Mouse (Mus musculus): ENCODE measurements around the gene Irgm2. TPM values are rescaled to one million over a fixed set of nuclear protein-coding genes. Genes with fewer than 3 reads are reported as not detected.
A peak's percentile ranks its signal among the peaks of the same experiment; 100 is the strongest.
"Not testable (repeated sequence)": the region's sequence is repeated elsewhere in the genome, so short reads cannot be mapped to it uniquely, and the experiment has no call there.

Irgm2 gene
- polyA plus RNA-seq, 1 experiment from 2014 or later, result 1.3 TPM

- H3K4me1 ChIP-seq, result peaks cover 7% of the 10 kb centered on the region
- H3K9me3 ChIP-seq (replicated peaks), result no peaks in the 10 kb centered on the region
- H3K36me3 ChIP-seq, result no peaks in the 10 kb centered on the region
- H3K4me3 ChIP-seq (replicated peaks), result peak overlapping the region; percentile 32
- no peak for ATAC-seq (ENCODE audit: low FRiP score)
- 39% methylated on average over 16 of the region's 17 CpGs for WGBS
- peak overlapping the region; percentile 48 for H3K4me2 ChIP-seq
- H3K27ac ChIP-seq (replicated peaks), result no peak overlapping the region
- no peak overlapping the region for H3K9ac ChIP-seq (replicated peaks)
- H3K27me3 ChIP-seq (replicated peaks), result no peaks in the 10 kb centered on the region
These were observed 15.1 kb downstream of the Irgm2 start for GRCm38 (mm10) chr11:58214391-58215048.

DNA sequence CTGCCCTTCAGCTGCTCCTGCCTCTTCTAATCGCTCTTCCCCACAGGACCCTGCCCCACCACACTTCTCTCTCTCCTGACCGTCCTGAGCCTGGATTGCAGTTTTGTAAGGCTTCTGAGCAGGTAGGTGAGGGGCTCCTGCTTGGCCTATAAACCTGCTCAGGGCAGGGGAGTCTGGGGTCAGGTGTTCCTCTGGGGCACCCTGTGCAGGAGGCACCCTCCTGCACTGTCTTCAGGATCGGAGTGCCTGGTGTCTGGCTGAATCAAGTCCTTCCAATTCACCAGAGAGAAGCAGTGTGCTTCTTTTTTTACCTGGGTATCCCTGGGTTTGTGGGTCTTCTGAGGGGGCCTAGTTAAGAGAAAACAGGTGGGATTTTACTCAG is 15.6 kb downstream of the Irgm2 start:
- not testable (repeated sequence) for H3K36me3 ChIP-seq; H3K27me3 ChIP-seq (replicated peaks); H3K9ac ChIP-seq (replicated peaks); H3K9me3 ChIP-seq (replicated peaks); H3K4me1 ChIP-seq; ATAC-seq (ENCODE audit: low FRiP score); H3K4me3 ChIP-seq (replicated peaks); H3K27ac ChIP-seq (replicated peaks)
- peak overlapping the region; percentile 48 for H3K4me2 ChIP-seq
- 40% methylated on average over 2 of the region's 3 CpGs for WGBS

DNA sequence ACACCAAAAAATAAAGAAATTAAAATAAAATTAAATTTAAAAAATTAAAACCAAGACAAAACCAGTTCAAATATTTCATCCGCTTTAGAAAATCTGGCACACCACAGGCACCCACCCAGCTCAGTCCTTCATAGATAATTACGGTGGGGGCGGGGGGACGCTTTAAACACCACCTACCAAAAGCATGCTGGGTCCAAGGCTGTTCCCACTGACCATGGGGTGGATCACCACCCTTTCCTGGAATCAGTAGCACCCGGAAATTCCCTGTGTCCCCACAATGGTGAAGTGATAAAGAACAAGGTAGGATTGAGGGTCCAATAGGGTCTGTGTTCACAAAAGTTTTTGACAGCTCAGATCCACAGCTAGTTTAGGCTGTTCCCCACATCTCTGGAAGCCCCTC is 16.4 kb downstream of the Irgm2 start:
- peaks cover 7% of the 10 kb centered on the region for H3K4me1 ChIP-seq
- WGBS, result 87% methylated on average over 5 of the region's 5 CpGs
- H3K36me3 ChIP-seq, result no peaks in the 10 kb centered on the region
- no peak overlapping the region for H3K27ac ChIP-seq (replicated peaks)
- H3K4me3 ChIP-seq (replicated peaks), result no peak overlapping the region
- H3K9ac ChIP-seq (replicated peaks), result no peak overlapping the region
- no peaks in the 10 kb centered on the region for H3K27me3 ChIP-seq (replicated peaks)
- 0 out of 2 replicates have a peak overlapping the region, but pooled peaks have one; percentile 48 for H3K4me2 ChIP-seq
- no peaks in the 10 kb centered on the region for H3K9me3 ChIP-seq (replicated peaks)
- ATAC-seq (ENCODE audit: low FRiP score), result no peak

- no peaks in the 10 kb centered on the region for H3K9me3 ChIP-seq (replicated peaks)
- H3K9ac ChIP-seq (replicated peaks), result no peak overlapping the region
- H3K36me3 ChIP-seq, result no peaks in the 10 kb centered on the region
- H3K4me1 ChIP-seq, result no peaks in the 10 kb centered on the region
- no peaks in the 10 kb centered on the region for H3K27me3 ChIP-seq (replicated peaks)
- ATAC-seq (ENCODE audit: low FRiP score), result no peak
- 88% methylated on average over 6 of the region's 6 CpGs for WGBS
- H3K4me3 ChIP-seq (replicated peaks), result no peak overlapping the region
- H3K4me2 ChIP-seq, result no peak overlapping the region
- no peak overlapping the region for H3K27ac ChIP-seq (replicated peaks)
These were observed 17.4 kb downstream of the Irgm2 start for GRCm38 (mm10) chr11:58216823-58217222.

GRCm38 (mm10) chr11:58223751-58224150 is 24.3 kb downstream of the Irgm2 start:
- Histone ChIP-seq H3K9ac (replicated peaks) (no peak overlapping the region), H3K36me3 (no peaks in the 10 kb centered on the region), H3K27me3 (replicated peaks) (no peaks in the 10 kb centered on the region), H3K9me3 (replicated peaks) (no peaks in the 10 kb centered on the region), H3K4me2 (no peak overlapping the region), H3K27ac (replicated peaks) (no peak overlapping the region), H3K4me1 (no peaks in the 10 kb centered on the region), H3K4me3 (replicated peaks) (no peak overlapping the region)
- WGBS, result 51% methylated on average over 4 of the region's 4 CpGs
- no peak for ATAC-seq (ENCODE audit: low FRiP score)

DNA sequence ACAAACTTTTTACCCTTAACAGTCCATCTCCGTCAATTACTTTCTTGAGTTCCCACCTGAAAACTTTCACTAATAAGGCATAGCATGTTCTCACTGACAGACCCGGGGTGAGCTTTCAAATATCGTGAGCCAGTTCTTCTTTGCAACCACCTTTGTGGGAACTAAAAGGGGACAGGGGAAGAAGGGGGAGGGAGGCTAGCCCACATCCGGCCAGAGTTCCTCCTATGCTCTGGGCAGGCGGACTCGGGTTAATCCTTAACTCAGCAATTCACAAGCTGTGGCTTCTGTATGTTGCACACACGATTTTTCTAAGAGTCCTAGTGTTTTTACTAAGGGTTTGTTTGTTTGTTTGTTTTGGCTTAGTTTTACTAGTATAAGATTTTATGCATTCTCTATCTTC is 24.9 kb downstream of the Irgm2 start:
- Histone ChIP-seq H3K9ac (replicated peaks) (no peak overlapping the region), H3K9me3 (replicated peaks) (no peaks in the 10 kb centered on the region), H3K4me3 (replicated peaks) (no peak overlapping the region), H3K27me3 (replicated peaks) (no peaks in the 10 kb centered on the region), H3K27ac (replicated peaks) (no peak overlapping the region), H3K36me3 (no peaks in the 10 kb centered on the region), H3K4me1 (no peaks in the 10 kb centered on the region), H3K4me2 (no peak overlapping the region)
- no peak for ATAC-seq (ENCODE audit: low FRiP score)
- WGBS, result 57% methylated on average over 7 of the region's 7 CpGs

DNA sequence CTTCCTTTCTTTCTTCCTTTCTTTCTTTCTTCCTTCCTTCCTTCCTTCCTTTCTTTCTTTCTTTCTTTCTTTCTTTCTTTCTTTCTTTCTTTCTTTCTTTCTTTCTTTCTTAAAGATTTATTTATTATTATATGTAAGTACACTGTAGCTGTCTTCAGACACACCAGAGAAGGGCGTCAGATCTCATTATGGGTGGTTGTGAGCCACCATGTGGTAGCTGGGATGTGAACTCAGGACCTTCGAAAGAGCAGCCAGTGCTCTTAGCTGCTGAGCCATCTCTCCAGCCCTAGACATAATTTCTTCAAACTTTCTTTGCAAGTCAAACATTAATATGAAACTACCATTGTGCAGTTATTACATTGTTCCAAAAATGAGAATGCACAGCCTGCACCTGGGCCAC is 25.5 kb downstream of the Irgm2 start:
- not testable (repeated sequence) for ATAC-seq (ENCODE audit: low FRiP score)

GRCm38 (mm10) chr11:58225655-58226054 is 26.2 kb downstream of the Irgm2 start:
- Histone ChIP-seq H3K4me3 (replicated peaks) (no peak overlapping the region), H3K36me3 (no peaks in the 10 kb centered on the region), H3K27me3 (replicated peaks) (no peaks in the 10 kb centered on the region), H3K4me1 (no peaks in the 10 kb centered on the region), H3K9ac (replicated peaks) (no peak overlapping the region), H3K9me3 (replicated peaks) (no peaks in the 10 kb centered on the region), H3K4me2 (no peak overlapping the region), H3K27ac (replicated peaks) (no peak overlapping the region)
- ATAC-seq (ENCODE audit: low FRiP score), result no peak
- WGBS, result 15% methylated on average over 5 of the region's 5 CpGs

More for the DNA sequence above, 25.5 kb downstream of the Irgm2 start:
- H3K4me2 ChIP-seq; H3K27me3 ChIP-seq (replicated peaks); H3K27ac ChIP-seq (replicated peaks); H3K9ac ChIP-seq (replicated peaks); H3K4me3 ChIP-seq (replicated peaks); H3K4me1 ChIP-seq; H3K36me3 ChIP-seq; H3K9me3 ChIP-seq (replicated peaks): not testable (repeated sequence)
- 80% methylated on average over 2 of the region's 2 CpGs for WGBS

DNA sequence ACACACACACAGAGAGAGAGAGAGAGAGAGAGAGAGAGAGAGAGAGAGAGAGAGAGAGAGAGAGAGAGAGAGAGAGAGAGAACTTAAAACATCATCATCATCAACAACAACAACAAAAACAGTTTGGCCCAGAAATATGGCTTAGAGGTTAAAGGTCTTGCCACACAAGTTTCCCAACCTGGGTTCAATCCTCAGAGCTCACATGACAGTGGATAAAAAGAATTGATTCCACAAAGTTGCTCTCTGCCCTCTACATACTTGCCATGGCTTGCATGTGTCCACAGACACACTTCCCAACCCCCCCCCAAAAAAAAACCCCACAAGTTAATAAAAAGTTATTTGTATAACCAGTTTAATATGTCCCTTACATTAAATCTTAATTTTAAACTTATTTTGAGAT is 27.0 kb downstream of the Irgm2 start:
- Histone ChIP-seq H3K9ac (replicated peaks) (no peak overlapping the region), H3K4me1 (no peaks in the 10 kb centered on the region), H3K27me3 (replicated peaks) (no peaks in the 10 kb centered on the region), H3K36me3 (no peaks in the 10 kb centered on the region), H3K4me3 (replicated peaks) (no peak overlapping the region), H3K4me2 (no peak overlapping the region), H3K9me3 (replicated peaks) (no peaks in the 10 kb centered on the region), H3K27ac (replicated peaks) (no peak overlapping the region)
- no peak for ATAC-seq (ENCODE audit: low FRiP score)

GRCm38 (mm10) chr11:58228021-58228420 is 28.6 kb downstream of the Irgm2 start:
- not testable (repeated sequence) for H3K4me2 ChIP-seq; H3K27me3 ChIP-seq (replicated peaks); H3K27ac ChIP-seq (replicated peaks); H3K36me3 ChIP-seq; H3K9ac ChIP-seq (replicated peaks); H3K9me3 ChIP-seq (replicated peaks); ATAC-seq (ENCODE audit: low FRiP score); H3K4me3 ChIP-seq (replicated peaks); H3K4me1 ChIP-seq
- 98% methylated on average over 2 of the region's 2 CpGs for WGBS

DNA sequence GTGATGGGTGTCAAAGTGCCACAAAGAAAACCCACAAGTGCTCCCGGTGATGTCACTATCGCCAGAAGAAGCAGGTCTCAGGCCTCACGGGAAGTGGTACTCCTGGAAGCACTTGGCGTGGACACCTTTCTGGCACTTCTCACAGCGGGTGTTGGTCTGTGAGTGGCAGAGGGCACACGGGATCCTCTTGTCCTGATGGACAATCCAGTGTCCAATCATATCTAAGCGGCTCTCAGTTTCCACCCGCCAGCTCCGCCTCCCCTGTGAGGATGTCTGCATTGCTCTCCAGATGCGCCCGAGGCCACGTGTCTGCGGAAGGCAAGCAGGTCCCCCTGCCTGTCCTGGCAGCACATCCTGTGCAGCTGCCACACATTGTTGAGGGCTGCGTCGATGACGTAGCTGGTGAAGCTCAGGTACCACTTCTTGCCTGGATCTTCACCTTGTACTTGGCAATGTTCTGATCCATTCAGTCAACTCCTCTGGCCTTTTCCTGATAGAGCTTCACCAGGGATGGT is 31.0 kb downstream of the Irgm2 start:
- no peaks in the 10 kb centered on the region for H3K27me3 ChIP-seq (replicated peaks)
- no peaks in the 10 kb centered on the region for H3K9me3 ChIP-seq (replicated peaks)
- no peak for ATAC-seq (ENCODE audit: low FRiP score)
- no peak overlapping the region for H3K4me2 ChIP-seq
- no peaks in the 10 kb centered on the region for H3K4me1 ChIP-seq
- H3K36me3 ChIP-seq, result no peaks in the 10 kb centered on the region
- H3K4me3 ChIP-seq (replicated peaks), result no peak overlapping the region
- no peak overlapping the region for H3K27ac ChIP-seq (replicated peaks)
- 72% methylated on average over 16 of the region's 16 CpGs for WGBS
- H3K9ac ChIP-seq (replicated peaks), result no peak overlapping the region

DNA sequence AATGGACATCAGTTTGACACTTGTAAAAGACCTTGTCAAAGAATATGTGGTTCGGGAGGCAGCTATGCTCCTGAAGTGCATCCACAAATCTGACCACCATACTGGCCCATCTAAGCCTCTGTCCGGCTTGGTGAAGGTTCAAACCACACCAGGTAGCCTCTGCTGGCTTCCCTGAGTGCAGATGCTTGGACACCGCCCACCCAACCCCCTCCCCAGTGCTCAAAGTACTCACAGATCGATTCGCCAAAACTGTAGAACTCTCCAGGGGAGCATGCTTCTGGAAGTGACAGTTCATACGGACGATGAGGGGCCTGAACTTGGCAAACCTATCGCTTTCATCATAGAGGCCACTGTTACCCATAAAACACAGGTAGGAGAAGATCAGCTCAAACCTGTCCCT is 31.7 kb downstream of the Irgm2 start:
- no peaks in the 10 kb centered on the region for H3K4me1 ChIP-seq
- H3K36me3 ChIP-seq, result no peaks in the 10 kb centered on the region
- H3K27me3 ChIP-seq (replicated peaks), result no peaks in the 10 kb centered on the region
- 87% methylated on average over 8 of the region's 8 CpGs for WGBS
- no peak overlapping the region for H3K27ac ChIP-seq (replicated peaks)
- H3K4me2 ChIP-seq, result no peak overlapping the region
- H3K4me3 ChIP-seq (replicated peaks), result no peak overlapping the region
- no peak overlapping the region for H3K9ac ChIP-seq (replicated peaks)
- no peaks in the 10 kb centered on the region for H3K9me3 ChIP-seq (replicated peaks)
- ATAC-seq (ENCODE audit: low FRiP score), result no peak
